Mouse (Mus musculus) cerebellum, adult 11 months (tissue): ENCODE measurements at regions not wholly inside any gene's neighbourhood (a gene's known extent, or its start where the extent isn't known, plus 50 kb on each side); places are given as distances from the start of the nearest gene placed in this dataset.
"Not testable (repeated sequence)": the region's sequence is repeated elsewhere in the genome, so short reads cannot be mapped to it uniquely, and the experiment has no call there.

Experiments used
- DNase-seq: peaks from one replicate; pipeline ENCODE4 v3.0.0; 2022

DNA sequence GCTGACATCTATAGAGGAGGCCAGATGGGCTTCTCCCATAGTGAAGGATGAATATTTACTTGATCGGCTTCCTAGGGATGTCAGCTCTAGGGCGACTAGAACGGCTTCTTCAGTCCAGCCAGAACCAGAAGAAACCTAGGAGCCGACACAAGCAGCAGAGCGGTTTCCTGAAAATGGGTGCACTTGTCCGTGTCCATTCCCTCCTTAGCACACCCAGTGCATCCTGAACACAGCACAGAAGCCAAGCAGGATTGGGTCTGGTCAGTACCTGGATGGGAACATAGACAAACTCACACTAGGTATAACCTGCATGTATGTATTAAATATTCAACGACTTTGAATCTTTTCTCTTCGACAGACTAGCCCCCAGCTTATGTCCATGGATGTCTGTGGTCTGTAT, 407.9 kb upstream of the Cdh5 start:
- DNase-seq, result no peak

- no peak for DNase-seq
Measured at GRCm38 (mm10) chr8:103694331-103694891, 407.0 kb upstream of the Cdh5 start.

GRCm38 (mm10) chr8:103699016-103699520, 402.4 kb upstream of the Cdh5 start:
- DNase-seq, result no peak

DNA sequence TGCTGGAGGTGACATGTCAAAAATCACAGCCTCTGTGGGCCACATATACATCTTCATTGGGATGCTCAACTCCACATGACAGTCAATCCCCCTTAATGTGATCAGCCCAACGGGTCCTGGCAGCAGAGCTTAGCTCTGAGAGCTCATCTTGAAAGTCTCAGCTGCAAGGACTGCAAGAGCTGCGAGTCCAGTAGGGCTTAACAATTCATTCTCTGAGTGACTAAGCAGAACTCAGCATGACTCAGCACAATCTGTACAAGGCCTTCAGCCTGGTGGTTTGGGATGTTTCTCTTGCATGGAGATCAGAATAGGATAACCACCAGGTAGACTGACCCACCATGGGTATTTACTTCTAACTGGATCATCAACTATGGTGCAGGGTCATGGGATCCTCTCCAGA, 399.2 kb upstream of the Cdh5 start:
- no peak for DNase-seq

- DNase-seq, result no peak
Measured at GRCm38 (mm10) chr8:103706084-103706483, 395.3 kb upstream of the Cdh5 start.

- not testable (repeated sequence) for DNase-seq
Measured at GRCm38 (mm10) chr8:103710871-103711270, 390.6 kb upstream of the Cdh5 start.

DNA sequence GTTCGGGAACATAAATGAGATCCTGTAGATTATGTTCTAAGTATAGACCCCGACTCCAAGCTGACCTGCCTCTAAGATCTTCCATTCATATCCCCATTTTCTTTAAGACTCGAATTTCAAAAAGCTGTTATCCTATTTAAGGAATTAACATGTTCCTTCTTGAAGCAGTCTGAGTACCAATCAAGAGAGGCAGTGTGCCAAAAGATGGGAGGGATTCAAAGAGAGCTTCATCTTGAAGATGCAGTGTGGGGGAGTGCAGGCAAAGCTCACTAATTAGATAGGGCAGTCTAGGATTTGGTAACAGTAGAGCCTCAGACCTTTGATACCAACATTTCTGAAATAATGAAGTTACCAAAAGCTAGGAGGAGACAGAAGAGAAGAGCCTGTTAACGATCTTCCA, 383.7 kb upstream of the Cdh5 start:
- no peak for DNase-seq

GRCm38 (mm10) chr8:103733466-103733865, 368.0 kb upstream of the Cdh5 start:
- no peak for DNase-seq

DNA sequence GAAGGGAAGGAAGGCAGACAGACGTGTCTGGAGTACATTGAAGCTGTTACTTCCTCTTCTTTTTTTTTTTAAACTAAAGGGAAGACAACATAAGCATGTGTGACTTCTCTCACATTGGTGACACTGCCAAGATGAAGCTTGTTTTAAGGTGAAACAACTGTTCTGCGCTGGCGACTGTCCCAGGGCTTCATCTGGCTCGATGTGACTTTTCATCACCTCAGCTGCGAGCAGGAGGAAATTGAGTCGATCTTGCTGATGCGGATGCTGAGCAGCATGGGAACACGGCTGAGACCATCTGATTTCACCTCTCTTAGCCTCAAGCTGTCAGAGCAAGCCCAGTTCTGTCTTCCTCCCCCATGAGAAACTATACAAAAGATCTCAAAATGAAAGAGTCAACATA, 363.1 kb upstream of the Cdh5 start:
- DNase-seq, result no peak

- DNase-seq, result no peak
Measured at GRCm38 (mm10) chr8:103741395-103741794, 360.0 kb upstream of the Cdh5 start.

GRCm38 (mm10) chr8:103748734-103749133, 352.7 kb upstream of the Cdh5 start:
- DNase-seq, result no peak

- DNase-seq, result no peak
Measured at GRCm38 (mm10) chr8:103750278-103751097, 350.9 kb upstream of the Cdh5 start.

DNA sequence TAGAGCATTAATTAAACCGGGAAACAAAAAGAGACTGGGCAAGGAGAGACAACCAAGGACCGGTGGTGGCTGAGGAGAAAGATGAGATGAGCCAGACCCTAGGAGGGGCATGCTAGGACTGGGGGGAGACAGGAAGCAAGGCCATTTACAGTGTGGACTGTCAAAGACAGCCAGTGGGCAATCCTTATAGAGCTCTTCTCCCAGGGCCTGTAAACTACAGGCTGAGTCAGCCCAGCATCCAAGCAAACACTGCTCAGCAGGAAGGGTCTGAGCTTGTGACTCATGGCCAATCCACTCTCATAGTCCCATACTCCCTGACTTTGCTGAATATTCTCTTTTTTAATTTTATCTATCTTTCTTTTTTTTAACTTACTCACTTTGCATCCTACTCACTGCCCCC, 350.3 kb upstream of the Cdh5 start:
- no peak for DNase-seq

DNA sequence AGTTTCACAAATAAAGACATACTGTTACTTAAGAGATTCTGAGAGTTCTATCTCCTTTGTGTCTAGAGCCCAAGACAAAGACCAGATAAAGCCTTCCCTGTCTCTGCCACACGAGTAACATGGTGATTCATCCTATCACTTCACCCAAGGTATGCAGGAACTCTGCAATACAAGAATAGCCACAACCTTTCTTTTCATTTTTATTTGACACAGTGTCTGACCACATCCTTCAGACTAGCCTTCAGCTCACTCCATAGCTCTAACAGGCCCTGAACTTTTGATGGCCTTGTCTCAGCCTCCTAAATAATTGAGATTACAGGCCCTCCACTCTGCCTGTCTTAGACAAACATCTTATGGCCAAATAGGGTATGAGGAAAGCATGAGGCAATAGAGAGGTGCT, 337.6 kb upstream of the Cdh5 start:
- no peak for DNase-seq

- no peak for DNase-seq
Measured at GRCm38 (mm10) chr8:103779658-103780057, 321.8 kb upstream of the Cdh5 start.

DNA sequence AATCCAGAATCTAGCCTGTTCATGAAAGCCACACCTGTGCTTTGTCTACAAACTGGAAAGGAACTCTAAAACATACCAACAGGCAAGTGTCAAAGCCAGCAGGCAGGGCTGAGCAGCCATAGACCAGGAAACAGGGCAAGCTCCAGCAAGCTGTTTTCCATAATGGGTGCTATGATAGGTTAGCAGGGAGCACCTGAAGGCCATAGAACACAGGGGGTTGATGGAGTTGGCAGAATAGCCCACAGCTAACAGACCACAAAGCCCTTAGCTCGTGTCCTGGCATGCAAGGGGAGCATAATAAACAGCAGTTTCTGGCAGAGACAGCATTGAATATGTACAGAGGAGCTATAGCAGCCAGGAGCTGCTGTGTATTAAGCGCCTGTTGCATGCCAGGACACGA, 313.1 kb upstream of the Cdh5 start:
- no peak for DNase-seq

DNA sequence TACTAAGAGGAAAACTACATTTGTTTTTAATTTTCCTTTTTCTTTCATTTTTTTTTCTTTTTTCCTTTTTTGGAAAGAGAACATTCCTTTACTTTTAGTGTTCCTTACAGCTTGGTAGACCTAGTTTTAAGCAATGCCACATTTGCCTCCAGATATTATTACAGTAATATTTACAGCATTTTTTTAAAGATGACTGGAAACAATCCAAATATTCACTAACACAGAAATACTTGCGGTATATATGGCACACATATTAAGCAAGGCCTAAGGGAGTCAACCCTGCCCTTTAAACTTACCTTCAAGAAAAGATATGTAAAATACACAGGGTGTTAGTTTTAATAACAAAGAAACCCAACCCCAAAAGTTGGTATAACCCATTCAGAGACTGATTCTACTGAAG, 308.1 kb upstream of the Cdh5 start:
- DNase-seq, result no peak

GRCm38 (mm10) chr8:103798630-103799029, 302.8 kb upstream of the Cdh5 start:
- not testable (repeated sequence) for DNase-seq

GRCm38 (mm10) chr8:103808171-103808570, 293.3 kb upstream of the Cdh5 start:
- DNase-seq, result no peak

DNA sequence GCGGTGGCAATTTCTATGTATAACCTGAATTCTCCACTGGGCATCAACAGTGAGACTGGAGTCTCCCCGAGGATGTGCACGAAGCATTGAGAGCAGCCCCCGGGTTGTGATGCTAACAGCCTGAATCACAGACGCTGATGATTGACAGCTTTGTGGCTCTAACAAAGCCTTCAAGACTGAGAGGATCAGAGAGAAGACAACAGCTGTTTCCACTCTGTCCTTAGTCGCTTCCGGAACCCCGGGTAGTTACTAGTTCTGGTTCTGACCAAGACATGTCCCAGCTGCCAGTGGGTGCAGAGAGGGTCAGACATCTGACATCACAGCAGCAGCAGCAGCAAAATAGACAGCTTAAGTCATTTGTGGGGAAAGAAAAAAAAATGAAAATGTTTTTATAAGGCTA, 292.8 kb upstream of the Cdh5 start:
- no peak for DNase-seq

- no peak for DNase-seq
Measured at GRCm38 (mm10) chr8:103809140-103809539, 292.3 kb upstream of the Cdh5 start.

DNA sequence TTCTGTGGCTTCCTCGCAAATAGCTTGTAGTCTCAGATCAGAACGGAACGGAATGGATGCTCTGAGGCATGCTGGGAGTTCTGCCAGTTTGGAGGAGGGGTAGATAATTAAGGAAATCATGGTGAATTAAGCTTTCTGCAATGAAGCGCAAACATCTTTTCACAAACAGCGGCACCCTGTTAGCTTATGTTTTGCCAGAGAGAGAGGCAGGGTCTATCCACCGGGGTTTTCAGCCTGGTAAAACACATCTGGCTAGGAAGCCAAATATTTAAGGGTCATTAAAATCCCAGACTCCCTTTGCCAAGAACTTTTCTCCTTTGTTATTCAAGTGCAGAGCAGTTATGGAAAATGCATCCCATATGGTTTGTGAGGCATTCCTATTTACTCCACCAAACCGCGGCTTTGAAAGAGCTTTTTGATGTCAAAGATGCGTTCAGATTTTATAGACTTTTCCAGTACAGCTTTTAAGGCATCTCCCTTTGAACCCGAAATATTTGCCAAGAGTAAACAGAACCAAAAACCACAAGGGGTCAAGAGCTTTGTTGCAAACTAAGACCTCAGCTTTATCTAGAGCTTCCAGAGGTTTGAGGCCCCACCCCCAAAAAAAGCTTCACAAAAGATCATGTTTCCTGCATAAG, 287.4 kb upstream of the Cdh5 start:
- no peak for DNase-seq

- DNase-seq, result no peak
Measured at GRCm38 (mm10) chr8:103816101-103816894, 285.1 kb upstream of the Cdh5 start.
